Mouse (Mus musculus) bone marrow macrophage, adult 2 months (primary cell): ENCODE data around the gene Hils1. TPM values are rescaled to one million over a fixed set of nuclear protein-coding genes. Genes with fewer than 3 reads are reported as not detected.

ENCODE experiments used
- H3K27ac ChIP-seq: 2 replicates; pipeline ENCODE4 v1.5.1; 2012; ENCODE audit warnings: low read depth, low read length; ENCODE audit not compliant: insufficient read depth
- H3K4me1 ChIP-seq: 2 replicates; pipeline ENCODE4 v1.6.1; 2012; ENCODE audit warnings: low read length; ENCODE audit not compliant: control insufficient read depth, insufficient read depth
- H3K4me3 ChIP-seq: 2 replicates; pipeline ENCODE4 v1.5.1; 2012; ENCODE audit warnings: mild to moderate bottlenecking, low read length, moderate library complexity; ENCODE audit not compliant: insufficient read depth
- CTCF ChIP-seq: IDR thresholded peaks from 2 replicates; pipeline ENCODE4 v1.5.1; 2012; ENCODE audit warnings: low read depth, mild to moderate bottlenecking, low read length, moderate library complexity
- POLR2A ChIP-seq: IDR thresholded peaks from 2 replicates; pipeline ENCODE4 v1.6.1; 2012; ENCODE audit warnings: mild to moderate bottlenecking, low read depth, low read length, borderline replicate concordance
- polyA plus RNA-seq: library from polyadenylated mRNA; stranded (reverse); fragments of >200 nt; gene quantifications from 2 replicates; pipeline ENCODE4 v1.2.4, GENCODE M21; 2012; ENCODE audit not compliant: missing spikeins, insufficient read depth, insufficient read length

Hils1 gene
- polyA plus RNA-seq, 1 experiment, result not detected

DNA sequence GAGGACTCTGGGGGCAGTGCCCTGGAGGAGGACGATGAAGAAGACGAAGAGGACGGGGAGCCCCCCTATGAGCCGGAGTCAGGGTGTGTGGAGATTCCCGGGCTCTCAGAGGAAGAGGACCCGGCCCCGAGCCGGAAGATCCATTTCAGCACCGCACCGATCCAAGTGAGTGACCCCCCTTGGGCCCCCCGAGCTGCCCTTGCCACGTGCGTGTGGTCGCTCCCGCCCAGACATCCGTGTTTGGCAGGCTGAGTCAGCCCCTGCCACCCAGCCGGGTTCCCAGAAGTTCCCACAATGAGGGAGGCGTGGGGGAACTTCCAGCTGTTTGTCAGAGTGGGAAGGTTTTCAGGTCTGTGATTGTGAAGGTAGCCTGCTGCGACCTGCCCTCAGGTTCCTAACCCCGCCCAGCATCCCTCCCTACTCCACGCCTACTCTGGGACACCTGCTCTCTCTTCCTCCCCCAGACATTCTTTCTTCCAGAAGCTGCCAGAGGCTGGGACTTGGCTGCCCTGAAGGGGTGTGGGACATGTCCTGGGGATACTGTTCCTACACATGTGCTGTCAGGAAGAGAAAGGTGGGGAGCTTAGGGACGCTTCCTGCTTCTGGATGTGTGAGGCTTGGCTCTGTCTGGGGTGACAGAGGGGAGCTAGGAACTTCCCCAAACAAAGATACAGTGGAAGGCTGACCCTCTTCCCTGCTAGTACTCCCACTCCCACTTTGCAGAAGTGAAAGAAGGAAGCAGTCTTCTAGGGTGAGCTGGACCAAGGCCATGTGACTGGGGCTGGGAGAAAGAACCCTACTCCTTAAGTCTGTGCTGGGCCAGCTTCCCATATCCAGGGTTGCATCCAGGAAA is 25.6 kb downstream of the Hils1 start:
- Histone ChIP-seq H3K4me3 (peak overlapping the region; percentile 87), H3K4me1 (peaks cover 34% of the 10 kb centered on the region), H3K27ac (peak overlapping the region; percentile 99)
- no peak for TF ChIP-seq POLR2A

DNA sequence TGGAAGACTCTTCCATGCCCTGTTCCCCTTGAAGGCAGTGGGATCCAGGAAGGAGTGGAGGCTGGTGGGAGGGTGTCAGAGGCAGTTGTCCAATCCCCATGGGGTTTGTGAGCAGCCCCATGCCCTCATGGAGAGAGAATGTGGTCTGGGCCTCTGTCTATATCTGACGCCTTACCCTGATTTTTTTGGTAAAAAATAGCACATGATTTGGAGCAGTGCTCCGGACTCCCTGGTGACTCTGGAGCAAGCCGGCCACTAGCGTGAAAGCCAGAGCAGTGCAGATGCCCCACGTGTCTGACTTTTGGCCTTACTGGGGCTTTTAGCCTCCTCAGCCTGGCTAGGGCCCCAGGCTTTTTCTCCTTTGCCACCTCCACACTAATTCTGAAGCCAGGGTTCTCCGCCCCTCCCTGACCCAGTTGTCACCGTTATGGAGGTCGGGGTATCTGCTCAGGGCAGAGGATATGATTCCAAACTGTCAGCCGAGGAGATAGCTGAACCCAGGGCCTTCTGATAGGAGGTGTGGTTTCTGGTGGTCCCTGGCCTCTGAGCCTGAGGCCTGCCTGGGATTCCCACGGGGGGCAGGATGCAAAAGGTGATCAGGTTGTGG is 26.9 kb downstream of the Hils1 start:
- TF ChIP-seq POLR2A, result no peak
- no peak for TF ChIP-seq CTCF
- H3K4me1 ChIP-seq, result peaks cover 21% of the 10 kb centered on the region
- peak overlapping the region; percentile 87 for H3K4me3 ChIP-seq
- peak overlapping the region; percentile 77 for H3K27ac ChIP-seq

DNA sequence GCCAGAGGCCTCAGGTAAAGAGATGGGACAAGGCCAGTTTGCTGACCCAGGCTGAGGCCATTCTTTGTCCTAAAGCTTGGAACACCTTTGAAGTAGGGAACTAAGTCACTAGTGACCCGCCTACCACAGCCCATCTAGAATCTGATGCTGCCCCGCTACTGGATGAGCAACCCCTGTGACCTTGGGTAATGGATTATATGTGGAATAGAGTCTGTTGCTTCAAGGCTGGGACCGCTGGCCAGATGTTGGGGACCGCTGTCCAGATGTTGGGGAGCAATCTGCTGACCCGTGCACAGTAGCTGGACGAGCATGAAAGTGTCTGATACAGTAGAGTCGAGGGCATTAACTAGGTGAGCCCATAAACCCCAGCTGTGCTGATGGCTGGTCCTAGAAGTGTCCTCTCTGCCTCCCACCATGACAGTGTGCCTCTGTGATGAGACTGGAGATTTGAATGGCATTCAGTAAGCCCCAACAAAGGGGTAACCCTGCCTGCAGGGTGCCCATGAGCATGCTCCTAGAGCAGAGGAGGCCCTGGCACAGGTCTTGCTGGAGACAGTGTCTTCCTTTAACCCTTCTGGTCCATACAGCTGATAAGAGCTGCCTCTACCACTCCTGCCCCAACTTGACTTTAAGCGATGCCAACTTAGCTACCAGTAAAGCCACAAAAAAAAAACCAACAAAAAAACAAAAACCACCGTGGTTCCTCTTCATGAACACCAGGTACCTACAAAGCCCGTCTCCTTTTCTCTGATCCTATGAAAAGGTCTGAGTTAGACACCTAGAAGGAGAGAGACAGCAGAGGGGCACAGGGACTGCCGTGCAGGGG is 27.8 kb downstream of the Hils1 start:
- H3K4me1 ChIP-seq, result peaks cover 25% of the 10 kb centered on the region
- no peak overlapping the region for H3K27ac ChIP-seq
- no peak for TF ChIP-seq CTCF
- no peak for TF ChIP-seq POLR2A
- peak overlapping the region; percentile 87 for H3K4me3 ChIP-seq

- H3K4me1 ChIP-seq, result peaks cover 34% of the 10 kb centered on the region
- H3K27ac ChIP-seq, result no peak overlapping the region
- no peak for TF ChIP-seq POLR2A
- H3K4me3 ChIP-seq, result 0 out of 2 replicates have a peak overlapping the region, but pooled peaks have one; percentile 1
Measured at GRCm38 (mm10) chr11:94996101-94996500, 28.7 kb downstream of the Hils1 start.

- no peak overlapping the region for H3K4me3 ChIP-seq
- peaks cover 34% of the 10 kb centered on the region for H3K4me1 ChIP-seq
- no peak overlapping the region for H3K27ac ChIP-seq
- TF ChIP-seq CTCF (no peak), POLR2A (no peak)
Measured at GRCm38 (mm10) chr11:94996984-94997383, 29.6 kb downstream of the Hils1 start.

GRCm38 (mm10) chr11:94997596-94997995 is 30.2 kb downstream of the Hils1 start:
- Histone ChIP-seq H3K4me3 (no peak overlapping the region), H3K27ac (no peak overlapping the region), H3K4me1 (peaks cover 34% of the 10 kb centered on the region)
- TF ChIP-seq CTCF (no peak), POLR2A (no peak)

GRCm38 (mm10) chr11:94998041-94998531 is 30.7 kb downstream of the Hils1 start:
- H3K4me3 ChIP-seq, result no peak overlapping the region
- H3K4me1 ChIP-seq, result peaks cover 34% of the 10 kb centered on the region
- no peak overlapping the region for H3K27ac ChIP-seq
- TF ChIP-seq CTCF, result no peak
- no peak for TF ChIP-seq POLR2A

DNA sequence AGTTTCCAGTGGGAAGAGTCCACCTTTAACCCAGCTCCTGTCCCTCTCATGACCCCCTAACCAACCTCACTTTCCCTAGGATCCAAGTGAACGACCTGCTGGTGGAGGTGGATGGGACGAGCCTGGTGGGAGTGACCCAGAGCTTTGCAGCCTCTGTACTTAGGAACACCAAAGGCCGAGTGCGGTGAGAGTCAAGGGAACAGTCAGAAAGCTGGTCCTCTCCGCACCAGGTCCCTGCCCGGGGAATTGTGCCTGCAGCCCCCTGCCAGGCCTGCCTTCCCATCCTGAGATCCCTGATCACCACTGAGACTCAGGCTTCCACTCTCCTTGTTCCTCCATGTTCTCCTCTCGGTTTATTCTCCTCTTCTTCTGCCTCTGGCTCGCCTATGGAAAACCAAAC is 32.7 kb downstream of the Hils1 start:
- peak overlapping the region; percentile 15; the same call in 1 of the 2 replicates for H3K27ac ChIP-seq
- no peak for TF ChIP-seq POLR2A
- no peak for TF ChIP-seq CTCF
- H3K4me1 ChIP-seq, result peaks cover 28% of the 10 kb centered on the region
- no peak overlapping the region for H3K4me3 ChIP-seq

DNA sequence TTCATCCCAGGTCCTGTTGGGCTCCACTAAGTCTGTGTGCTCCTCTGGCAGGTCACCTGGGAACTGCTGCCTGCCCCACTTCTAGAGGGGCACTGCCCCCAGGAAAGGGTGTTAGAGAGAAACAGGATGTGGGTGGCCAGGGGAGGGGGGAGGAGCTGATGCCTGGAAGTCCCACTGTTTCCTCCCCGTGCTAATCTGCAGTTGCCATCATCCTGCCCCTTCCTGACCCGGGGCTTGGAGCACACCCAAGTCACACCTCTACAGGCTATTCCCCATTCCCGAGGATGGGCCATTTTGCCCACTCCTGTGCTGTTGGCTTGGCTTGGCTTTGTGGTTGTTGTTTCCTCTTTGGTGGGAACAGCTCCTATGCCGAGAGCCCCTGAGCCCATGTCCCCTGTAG is 33.2 kb downstream of the Hils1 start:
- TF ChIP-seq CTCF (no peak), POLR2A (no peak)
- Histone ChIP-seq H3K27ac (peak overlapping the region; percentile 15; the same call in 1 of the 2 replicates), H3K4me3 (no peak overlapping the region), H3K4me1 (peaks cover 24% of the 10 kb centered on the region)
